Mouse (Mus musculus) kidney, adult 2 months (tissue): ENCODE results near the gene Clca2. TPM values are rescaled to one million over a fixed set of nuclear protein-coding genes. Genes with fewer than 3 reads are reported as not detected.
A peak's percentile ranks its signal among the peaks of the same experiment; 100 is the strongest.

ENCODE experiments used
- DNase-seq: peaks from one replicate; pipeline ENCODE4 v3.0.0; 2021
- H3K27ac ChIP-seq: fragments of 200-500 bp; 2 replicates; pipeline ENCODE4 v1.5.1; 2012; ENCODE audit warnings: low read depth, low read length, control low read depth, inconsistent platforms; ENCODE audit not compliant: insufficient read depth
- H3K27me3 ChIP-seq: fragments of 200-500 bp; replicated peaks from 2 replicates; pipeline ENCODE4 v1.6.1; 2012; ENCODE audit warnings: mild to moderate bottlenecking, moderate library complexity, low read length, inconsistent platforms; ENCODE audit not compliant: control insufficient read depth, insufficient read depth
- H3K36me3 ChIP-seq: fragments of 200-500 bp; 2 replicates; pipeline ENCODE4 v1.6.1; 2012; ENCODE audit warnings: mild to moderate bottlenecking, moderate library complexity, low read length, inconsistent platforms; ENCODE audit not compliant: control insufficient read depth, insufficient read depth
- H3K4me1 ChIP-seq: fragments of 200-500 bp; 2 replicates; pipeline ENCODE4 v1.6.1; 2011; ENCODE audit warnings: low read length; ENCODE audit not compliant: control insufficient read depth, insufficient read depth
- H3K4me3 ChIP-seq: fragments of 200-500 bp; 2 replicates; pipeline ENCODE4 v1.5.1; 2011; ENCODE audit warnings: mild to moderate bottlenecking, low read depth, low read length, control low read depth; ENCODE audit not compliant: insufficient read depth
- CTCF ChIP-seq: fragments of 200-500 bp; conservative IDR thresholded peaks from 2 replicates; pipeline ENCODE4 v1.5.1; 2011; ENCODE audit warnings: low read depth, mild to moderate bottlenecking, control low read depth, low read length, moderate library complexity, mixed read lengths; ENCODE audit not compliant: insufficient read depth, insufficient read length
- POLR2A ChIP-seq: fragments of 200-500 bp; IDR thresholded peaks from one replicate; pipeline ENCODE4 v1.6.1; 2011; ENCODE audit warnings: low read depth, low read length, control low read depth
- whole genome bisulfite sequencing: fragments of 180-500 bp; shearing (Covaris S2); methylation state at CpG from one replicate; pipeline ENCODE4 v1.1.7; 2018; 5-methylcytosine and 5-hydroxymethylcytosine counted together
- polyA plus RNA-seq: library from polyadenylated mRNA; depleted of rRNA; stranded (reverse); fragments of >200 nt; gene quantifications from 2 replicates; pipeline ENCODE4 v1.2.3, GENCODE M21; 2012; rRNA removed

Gene Clca2
- polyA plus RNA-seq: 0.08 and 0.14 TPM in 2 replicates

GRCm38 (mm10) chr3:145099291-145099690, at the start of gene Clca2:
Gene Clca2, minus strand, starts transcription at chr3:145099443.
- H3K27ac ChIP-seq: peak within 1 kb of the TSS; percentile 52; the same call in 1 of the 2 replicates

DNA sequence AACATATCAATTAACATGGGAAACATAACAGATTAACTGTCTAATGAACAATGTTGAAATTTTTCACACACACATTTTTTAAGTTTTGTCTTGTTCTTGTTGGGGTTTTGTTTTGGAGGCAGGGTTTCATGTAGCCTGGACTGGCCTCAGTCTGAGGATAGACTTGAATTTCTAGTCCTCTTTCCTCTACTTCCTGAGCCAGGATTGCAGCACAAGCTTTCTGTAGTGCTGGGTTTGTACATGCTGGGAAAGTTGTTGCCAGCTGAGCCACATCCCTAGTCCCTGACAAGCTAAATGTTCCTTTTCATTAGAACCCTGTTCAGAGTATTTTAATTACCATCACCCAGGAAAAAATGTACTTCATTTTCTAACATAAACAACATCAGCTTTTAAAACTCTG, 48.7 kb upstream of the Clca2 start:
- Histone ChIP-seq H3K4me3 (no peak overlapping the region), H3K36me3 (no peaks in the 10 kb centered on the region; the same call in 1 of the 2 replicates), H3K27ac (no peak overlapping the region), H3K27me3 (no peaks in the 10 kb centered on the region), H3K4me1 (no peaks in the 10 kb centered on the region)
- DNase-seq: no peak
- TF ChIP-seq POLR2A: no peak
- no peak for TF ChIP-seq CTCF

More at GRCm38 (mm10) chr3:145099291-145099690, at the start of gene Clca2:
- H3K4me3 ChIP-seq: no peak within 1 kb of the TSS
- 51% methylated on average over 6 of the region's 6 CpGs for WGBS
- H3K36me3 ChIP-seq: no peaks in the 10 kb centered on the region
- peak; percentile 4 for DNase-seq
- TF ChIP-seq CTCF: no peak
- TF ChIP-seq POLR2A: no peak
- H3K27me3 ChIP-seq: no peaks in the 10 kb centered on the region
- peaks cover 9% of the 10 kb centered on the region; the same call in 1 of the 2 replicates for H3K4me1 ChIP-seq

DNA sequence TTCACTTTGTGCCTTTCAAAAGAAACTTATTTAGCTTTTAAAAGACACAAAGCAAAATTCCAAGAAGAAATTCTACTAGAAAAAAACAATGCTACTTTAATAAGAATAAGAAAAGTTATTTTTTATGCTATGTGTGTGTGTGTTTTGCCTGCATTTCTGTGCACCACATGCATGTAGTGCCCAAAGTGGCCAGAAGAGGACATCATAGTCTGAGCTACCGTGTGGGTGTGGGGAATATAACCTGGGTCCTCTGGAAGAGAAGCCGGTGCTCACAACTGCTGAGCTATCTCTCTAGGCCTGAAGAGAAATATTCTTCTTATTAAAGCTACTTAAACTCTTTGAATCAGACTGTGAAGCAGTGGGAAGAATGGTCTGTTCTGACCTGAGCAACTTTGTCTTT, 48.2 kb upstream of the Clca2 start:
- Histone ChIP-seq H3K4me3 (no peak overlapping the region), H3K36me3 (no peaks in the 10 kb centered on the region; the same call in 1 of the 2 replicates), H3K27me3 (no peaks in the 10 kb centered on the region), H3K27ac (no peak overlapping the region), H3K4me1 (no peaks in the 10 kb centered on the region)
- TF ChIP-seq CTCF (no peak; the same call in 1 of the 2 replicates), POLR2A (no peak)
- DNase-seq: no peak
- 76% methylated on average over 2 of the region's 2 CpGs for WGBS

DNA sequence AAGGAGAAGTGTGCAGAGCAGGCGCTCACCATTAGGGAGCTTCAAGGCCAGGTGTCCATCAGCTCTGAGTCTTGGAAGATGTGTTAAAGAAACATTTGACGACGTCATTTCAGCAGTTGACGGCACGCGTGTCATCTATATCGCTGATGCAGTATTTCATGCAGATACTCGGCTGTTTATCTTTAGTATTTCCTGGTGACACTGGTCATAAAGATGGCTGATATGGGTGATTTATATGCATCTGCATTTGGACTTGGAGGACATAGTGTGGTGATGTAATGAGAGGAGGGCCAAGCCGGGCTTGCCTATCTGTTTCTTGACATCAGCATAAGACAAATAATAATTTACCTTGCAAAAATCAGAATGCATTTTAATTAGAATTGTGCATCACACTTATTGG, 47.6 kb upstream of the Clca2 start:
- no peak for DNase-seq

GRCm38 (mm10) chr3:145143856-145144255, 44.6 kb upstream of the Clca2 start:
- no peak for DNase-seq
- H3K36me3 ChIP-seq: no peaks in the 10 kb centered on the region
- 86% methylated on average over 10 of the region's 10 CpGs for WGBS
- H3K4me3 ChIP-seq: no peak overlapping the region
- no peaks in the 10 kb centered on the region for H3K4me1 ChIP-seq
- no peak for TF ChIP-seq CTCF
- no peaks in the 10 kb centered on the region for H3K27me3 ChIP-seq
- H3K27ac ChIP-seq: no peak overlapping the region

More for the DNA sequence above, 47.6 kb upstream of the Clca2 start:
- H3K4me3 ChIP-seq: no peak overlapping the region
- H3K36me3 ChIP-seq: no peaks in the 10 kb centered on the region; the same call in 1 of the 2 replicates
- WGBS: 91% methylated on average over 9 of the region's 9 CpGs
- H3K27ac ChIP-seq: no peak overlapping the region
- TF ChIP-seq CTCF (no peak), POLR2A (no peak)
- no peaks in the 10 kb centered on the region for H3K4me1 ChIP-seq
- H3K27me3 ChIP-seq: no peaks in the 10 kb centered on the region

- Histone ChIP-seq H3K4me3 (no peak overlapping the region), H3K4me1 (no peaks in the 10 kb centered on the region), H3K27ac (no peak overlapping the region), H3K27me3 (no peaks in the 10 kb centered on the region), H3K36me3 (no peaks in the 10 kb centered on the region)
- no peak for TF ChIP-seq CTCF
- no peak for TF ChIP-seq POLR2A
- DNase-seq: no peak
Observed at GRCm38 (mm10) chr3:145142925-145143324, 43.7 kb upstream of the Clca2 start.

DNA sequence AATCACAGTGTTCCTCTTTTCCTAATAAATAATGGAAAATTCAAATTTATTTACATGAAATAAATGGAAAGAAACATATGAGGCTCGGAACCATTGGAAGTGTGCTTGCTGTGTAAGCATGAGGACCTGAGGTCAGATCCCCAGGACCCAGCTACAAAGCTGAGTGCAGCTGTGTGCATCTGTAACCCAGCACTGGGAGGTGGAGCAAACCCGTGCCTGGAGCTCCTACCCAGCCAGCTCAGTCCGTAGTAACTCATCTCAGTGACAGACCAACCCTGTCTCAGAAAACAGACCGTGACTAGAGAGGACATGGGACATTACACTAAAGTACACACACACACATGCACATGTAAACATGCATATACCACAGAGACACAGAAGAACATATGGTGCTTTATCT, 41.0 kb upstream of the Clca2 start:
- TF ChIP-seq CTCF: no peak
- TF ChIP-seq POLR2A: no peak
- no peak overlapping the region for H3K4me3 ChIP-seq
- no peaks in the 10 kb centered on the region for H3K4me1 ChIP-seq
- no peaks in the 10 kb centered on the region for H3K27me3 ChIP-seq
- no peak for DNase-seq
- no peak overlapping the region for H3K27ac ChIP-seq
- H3K36me3 ChIP-seq: no peaks in the 10 kb centered on the region; the same call in 1 of the 2 replicates
- WGBS: 68% methylated on average over 4 of the region's 4 CpGs
